Mouse (Mus musculus) hindbrain, embryonic 11.5 days (tissue): ENCODE results near the gene Tnnt2. TPM values are rescaled to one million over a fixed set of nuclear protein-coding genes. Genes with fewer than 3 reads are reported as not detected.

Experiments
- ATAC-seq: fragments of 200-750 bp; cut with Nextera tagmentation; 2 replicates; pipeline ENCODE4 v1.8.0; 2017; ENCODE audit warnings: mild to moderate bottlenecking, moderate TSS enrichment, moderate library complexity; ENCODE audit not compliant: low FRiP score
- DNase-seq: peaks from one replicate; pipeline ENCODE4 v3.0.0-alpha.2; 2015; ENCODE audit warnings: low spot score
- H3K27ac ChIP-seq: fragments of 300-500 bp; sonication (generic); 2 replicates; pipeline ENCODE4 v1.5.1; 2014; ENCODE audit warnings: mild to moderate bottlenecking, low read depth, low read length
- H3K27me3 ChIP-seq: fragments of 300-500 bp; sonication (generic); 2 replicates; pipeline ENCODE4 v1.6.1; 2014; ENCODE audit warnings: mild to moderate bottlenecking, low read length, moderate library complexity, mixed read lengths; ENCODE audit not compliant: control insufficient read depth, insufficient read depth
- H3K36me3 ChIP-seq: fragments of 300-500 bp; sonication (generic); 2 replicates; pipeline ENCODE4 v1.6.1; 2014; ENCODE audit warnings: mild to moderate bottlenecking, low read length, moderate library complexity, mixed read lengths; ENCODE audit not compliant: control insufficient read depth, insufficient read depth
- H3K4me1 ChIP-seq: fragments of 300-500 bp; sonication (generic); replicated peaks from 2 replicates; pipeline ENCODE4 v1.6.1; 2014; ENCODE audit warnings: low read length, mixed read lengths; ENCODE audit not compliant: control insufficient read depth, insufficient read depth
- H3K4me2 ChIP-seq: fragments of 300-500 bp; sonication (generic); replicated peaks from 2 replicates; pipeline ENCODE4 v1.6.1; 2014; ENCODE audit warnings: mild to moderate bottlenecking, low read depth, low read length
- H3K4me3 ChIP-seq: fragments of 300-500 bp; sonication (generic); 2 replicates; pipeline ENCODE4 v1.5.1; 2014; ENCODE audit warnings: low read depth, low read length
- H3K9ac ChIP-seq: fragments of 300-500 bp; sonication (generic); 2 replicates; pipeline ENCODE4 v1.6.1; 2014; ENCODE audit warnings: low read depth, low read length
- H3K9me3 ChIP-seq: fragments of 300-500 bp; sonication (generic); 2 replicates; pipeline ENCODE4 v1.6.1; 2016; ENCODE audit warnings: low read length; ENCODE audit not compliant: control insufficient read depth
- WGBS: fragments of 180-500 bp; shearing (Covaris S2); extraction: QIAGEN DNeasy Blood & Tissue Kit; methylation state at CpG from one replicate; pipeline ENCODE4 v1.1.7; 2014; 5-methylcytosine and 5-hydroxymethylcytosine counted together
- polyA plus RNA-seq: library from polyadenylated mRNA; unstranded; fragments of >200 nt; fragmentation: Nextera tagmentation; extraction: Ambion mirVana; gene quantifications from 2 replicates; pipeline ENCODE4 v1.2.1, GENCODE M21; 2014

Gene Tnnt2
- 2.0 and 3.3 TPM in 2 replicates for polyA plus RNA-seq

GRCm38 (mm10) chr1:135835716-135836483 is at the start of gene Tnnt2:
Tnnt2 (plus strand) TSS chr1:135836354.
- H3K9ac ChIP-seq, result no peak within 1 kb of the TSS
- H3K4me2 ChIP-seq, result no peak within 1 kb of the TSS
- H3K4me3 ChIP-seq, result no peak within 1 kb of the TSS
- H3K27me3 ChIP-seq, result no peaks in the 10 kb centered on the region
- 62% methylated on average over 9 of the region's 9 CpGs for WGBS
- no peak within 1 kb of the TSS for H3K27ac ChIP-seq
- ATAC-seq (no peak), DNase-seq (no peak)
- no peaks in the 10 kb centered on the region for H3K4me1 ChIP-seq
- H3K36me3 ChIP-seq, result no peaks in the 10 kb centered on the region
- no peaks in the 10 kb centered on the region for H3K9me3 ChIP-seq

DNA sequence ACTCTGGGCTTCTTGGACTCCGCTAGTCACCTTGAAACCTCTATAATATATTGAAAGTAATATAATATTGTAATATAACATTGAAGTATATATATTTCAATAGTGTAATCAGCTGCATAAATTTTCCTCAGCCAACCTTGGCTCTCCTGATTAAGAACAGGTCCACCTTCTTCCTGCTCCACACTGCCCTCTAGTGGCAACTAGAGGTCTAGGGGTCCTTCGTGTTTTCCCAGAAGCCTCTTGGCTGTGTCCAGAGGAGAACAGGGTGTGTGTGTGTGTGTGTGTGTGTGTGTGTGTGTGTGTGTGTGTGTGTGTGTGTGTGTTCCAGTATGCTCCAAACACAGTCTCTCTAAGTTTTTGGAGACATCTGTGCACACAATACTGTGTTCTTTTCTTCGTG is 48.4 kb upstream of the Tnnt2 start:
- ATAC-seq, result peak; percentile 43; the same call in 1 of the 2 replicates
- WGBS, result 47% methylated on average over 3 of the region's 3 CpGs
- peaks cover under 1% of the 10 kb centered on the region; the same call in 1 of the 2 replicates for H3K27me3 ChIP-seq

DNA sequence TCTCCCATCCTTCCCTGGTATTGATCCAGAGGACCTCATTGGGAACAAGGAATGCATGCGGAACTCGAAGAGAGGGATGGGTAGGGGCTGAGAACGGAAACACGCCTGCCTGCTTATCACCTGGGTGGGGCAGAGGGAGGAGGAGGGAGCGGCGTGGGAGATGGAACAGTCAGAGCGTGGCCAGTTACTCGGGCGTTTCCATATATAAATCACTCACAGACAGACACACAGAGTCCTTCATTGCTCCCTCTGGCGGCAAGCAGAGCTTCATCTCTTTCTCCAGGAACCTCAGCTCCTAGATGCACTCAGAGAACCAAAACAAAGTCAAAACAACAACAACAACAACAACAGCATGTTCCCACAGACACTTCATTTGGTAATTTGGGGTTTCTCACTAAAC is 47.4 kb upstream of the Tnnt2 start:
- 44% methylated on average over 10 of the region's 10 CpGs for WGBS
- Histone ChIP-seq H3K27me3 (peaks cover 3% of the 10 kb centered on the region), H3K9ac (no peak overlapping the region), H3K9me3 (no peaks in the 10 kb centered on the region), H3K27ac (no peak overlapping the region), H3K4me2 (no peak overlapping the region), H3K36me3 (no peaks in the 10 kb centered on the region), H3K4me1 (no peaks in the 10 kb centered on the region; the same call in 1 of the 2 replicates), H3K4me3 (no peak overlapping the region)
- DNase-seq, result peak; percentile 27
- ATAC-seq, result no peak

More for the DNA sequence above, 48.4 kb upstream of the Tnnt2 start:
- Histone ChIP-seq H3K9ac (no peak overlapping the region), H3K9me3 (no peaks in the 10 kb centered on the region), H3K4me2 (no peak overlapping the region), H3K27ac (no peak overlapping the region), H3K4me3 (no peak overlapping the region), H3K4me1 (no peaks in the 10 kb centered on the region), H3K36me3 (no peaks in the 10 kb centered on the region)
- DNase-seq, result peak; percentile 87

DNA sequence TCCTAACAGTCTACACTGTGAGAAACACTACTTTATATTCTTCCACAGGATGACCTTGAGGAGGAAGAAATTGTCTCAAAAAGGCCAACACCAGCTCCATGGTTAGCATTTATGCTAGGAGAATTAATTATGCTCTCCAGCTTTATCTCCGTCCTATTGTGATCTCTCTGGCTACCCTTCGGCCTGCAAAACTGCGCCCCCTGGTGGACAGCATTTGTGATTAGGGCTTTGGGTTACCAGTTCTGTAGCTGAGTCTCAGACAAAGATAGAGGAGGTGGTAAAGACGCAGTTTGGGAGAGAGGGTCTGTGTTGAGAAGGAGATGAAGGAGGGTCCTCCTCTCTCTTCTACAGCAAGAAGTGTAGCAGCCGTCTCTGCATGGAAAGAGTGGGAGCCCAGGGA is 46.3 kb upstream of the Tnnt2 start:
- Histone ChIP-seq H3K27ac (no peak overlapping the region), H3K36me3 (no peaks in the 10 kb centered on the region), H3K4me3 (no peak overlapping the region), H3K9me3 (no peaks in the 10 kb centered on the region), H3K4me2 (no peak overlapping the region), H3K9ac (no peak overlapping the region), H3K4me1 (no peaks in the 10 kb centered on the region; the same call in 1 of the 2 replicates), H3K27me3 (peaks cover 5% of the 10 kb centered on the region)
- peak; percentile 36; the same call in 1 of the 2 replicates for ATAC-seq
- DNase-seq, result peak; percentile 89
- WGBS, result 16% methylated on average over 5 of the region's 5 CpGs

DNA sequence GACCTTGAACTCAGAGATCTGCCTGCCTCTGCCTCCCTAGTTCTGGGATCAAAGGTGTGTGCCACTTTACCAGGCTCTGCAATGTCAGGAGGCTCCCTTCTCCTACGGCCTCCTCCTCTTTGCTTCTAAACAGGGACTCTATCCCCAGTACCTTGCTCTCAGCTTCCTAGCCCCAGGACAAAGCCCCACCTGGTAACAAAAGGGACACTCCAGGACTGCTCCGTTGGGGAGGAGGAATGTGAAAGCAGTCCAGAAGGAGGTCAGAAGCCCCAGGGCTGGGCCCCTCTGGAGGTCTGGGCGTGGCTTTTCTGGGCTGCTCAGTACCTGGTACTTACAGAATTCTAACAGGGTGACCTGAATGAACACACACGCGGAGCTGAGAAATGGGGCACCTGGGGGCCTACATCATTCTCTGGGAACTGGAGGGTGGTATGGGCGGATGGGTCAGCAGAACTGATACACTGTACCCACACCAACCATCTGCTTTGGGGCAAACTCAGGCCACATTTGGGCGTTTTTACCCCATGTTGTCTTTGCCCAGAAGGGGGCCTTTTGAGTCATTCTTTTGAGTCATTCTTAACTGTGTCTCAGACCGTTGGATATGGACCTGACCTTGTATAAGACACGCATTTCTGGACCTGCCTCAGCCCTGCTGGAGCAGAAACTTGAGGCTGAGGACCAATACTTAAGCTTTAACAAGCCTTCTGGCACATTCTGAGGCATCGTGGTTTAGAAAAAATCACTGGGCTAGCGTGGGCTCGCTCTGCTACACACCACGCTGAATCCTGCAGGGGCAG is 43.8 kb upstream of the Tnnt2 start:
- Histone ChIP-seq H3K27ac (no peak overlapping the region), H3K27me3 (peaks cover 5% of the 10 kb centered on the region)

DNA sequence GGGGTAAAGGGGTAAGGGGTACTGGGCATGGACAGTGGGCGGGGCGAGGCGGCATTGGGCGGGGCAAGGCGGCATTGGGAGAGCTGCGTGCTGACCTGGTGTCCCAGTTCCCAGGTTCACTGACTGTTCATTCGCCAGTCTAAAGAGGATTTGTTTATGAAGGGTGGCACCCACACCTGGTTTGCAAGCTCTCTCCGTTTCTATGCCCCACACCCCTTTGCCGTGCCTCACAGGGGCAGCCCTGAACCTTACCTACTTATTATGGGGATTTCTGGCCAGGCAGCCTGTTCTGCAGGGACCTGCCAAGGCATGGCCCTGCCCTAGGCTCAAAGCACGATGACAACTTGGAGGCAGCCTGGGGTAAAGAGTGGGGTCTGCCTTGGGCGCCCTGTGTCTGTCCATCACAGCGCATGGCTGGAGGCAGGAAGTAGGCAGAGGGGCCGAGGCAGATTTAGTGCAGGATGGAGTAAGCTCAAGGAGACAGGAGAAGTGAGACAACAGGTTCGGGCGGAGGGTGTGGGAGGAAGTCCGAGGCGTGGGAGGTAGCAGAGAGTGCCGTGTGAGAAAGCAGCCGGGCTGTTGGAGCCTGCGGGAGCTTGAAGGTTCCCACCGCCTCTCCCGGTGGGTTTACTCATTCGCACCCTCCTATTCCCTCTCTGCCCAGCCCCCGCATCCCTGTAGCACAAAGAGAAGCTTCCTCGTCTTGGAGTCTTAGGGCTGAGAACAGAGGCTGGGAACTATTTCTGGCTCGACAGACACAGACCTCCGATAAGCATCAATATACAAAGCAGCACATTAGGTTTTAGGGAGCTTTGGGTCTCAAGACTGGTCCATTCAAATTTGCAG is 42.6 kb upstream of the Tnnt2 start:
- ATAC-seq, result 0 out of 2 replicates have a peak, but pooled peaks have one; percentile 17

More for the DNA sequence above, 43.8 kb upstream of the Tnnt2 start:
- no peaks in the 10 kb centered on the region for H3K9me3 ChIP-seq
- WGBS, result 63% methylated on average over 13 of the region's 13 CpGs
- H3K4me1 ChIP-seq, result no peaks in the 10 kb centered on the region; the same call in 1 of the 2 replicates
- no peak for DNase-seq
- no peak overlapping the region for H3K4me2 ChIP-seq
- no peak for ATAC-seq
- H3K9ac ChIP-seq, result no peak overlapping the region
- no peaks in the 10 kb centered on the region for H3K36me3 ChIP-seq
- no peak overlapping the region for H3K4me3 ChIP-seq

DNA sequence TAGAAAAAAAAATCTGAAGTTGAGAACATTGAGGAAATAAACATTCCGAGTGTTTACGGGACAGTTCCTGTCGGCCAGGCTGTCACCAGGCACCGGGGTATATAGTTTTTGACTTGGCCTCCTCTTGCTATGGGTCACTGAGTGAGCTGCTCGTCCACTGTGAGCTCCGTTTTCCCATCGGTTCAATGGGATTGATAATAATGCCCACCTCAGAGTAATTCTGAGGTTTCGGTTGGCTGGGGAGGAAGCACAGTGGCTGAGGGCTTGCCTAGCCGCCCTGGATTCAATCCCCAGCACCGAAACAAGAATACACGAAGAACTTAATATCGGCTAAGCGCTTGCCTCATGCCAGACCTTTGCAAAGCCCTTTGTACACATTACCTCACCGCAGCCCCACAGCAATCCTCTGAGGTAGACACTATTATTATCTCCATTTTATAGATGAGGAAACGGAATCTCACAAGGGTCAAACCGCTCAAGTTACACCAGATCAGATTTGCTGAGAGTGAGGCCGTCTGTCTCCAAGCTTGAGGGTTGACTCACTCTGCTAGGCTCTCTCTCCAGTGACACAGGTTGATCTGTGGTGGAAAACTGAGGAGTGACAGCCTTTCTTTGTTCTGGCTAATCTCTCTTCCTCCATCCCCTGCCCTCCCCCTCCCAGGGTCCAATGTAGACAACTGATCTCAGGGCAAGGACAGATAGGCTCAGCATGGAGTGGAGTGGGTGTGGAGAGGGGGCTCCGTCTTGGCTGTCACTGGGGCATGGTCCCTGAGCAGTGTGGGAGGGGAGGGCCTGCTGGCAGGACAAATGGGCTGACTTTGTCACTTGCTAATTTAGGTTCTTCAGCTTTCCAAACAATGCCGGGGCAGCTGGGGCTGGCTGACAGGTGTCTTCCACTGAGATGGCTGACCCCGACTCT is 41.7 kb upstream of the Tnnt2 start:
- ATAC-seq (peak; percentile 25), DNase-seq (peak; percentile 29)
- Histone ChIP-seq H3K9me3 (no peaks in the 10 kb centered on the region), H3K4me3 (no peak overlapping the region), H3K9ac (no peak overlapping the region), H3K4me1 (no peaks in the 10 kb centered on the region; the same call in 1 of the 2 replicates), H3K36me3 (no peaks in the 10 kb centered on the region), H3K27me3 (peaks cover 5% of the 10 kb centered on the region), H3K27ac (no peak overlapping the region), H3K4me2 (peak overlapping the region; percentile 11; the same call in 1 of the 2 replicates)
- WGBS, result 36% methylated on average over 20 of the region's 20 CpGs

More for the DNA sequence above, 42.6 kb upstream of the Tnnt2 start:
- no peak overlapping the region for H3K27ac ChIP-seq
- no peak overlapping the region for H3K9ac ChIP-seq
- H3K27me3 ChIP-seq, result peaks cover 5% of the 10 kb centered on the region
- no peaks in the 10 kb centered on the region for H3K9me3 ChIP-seq
- H3K4me2 ChIP-seq, result peak overlapping the region; percentile 22
- no peaks in the 10 kb centered on the region; the same call in 1 of the 2 replicates for H3K4me1 ChIP-seq
- peak overlapping the region; percentile 3; the same call in 1 of the 2 replicates for H3K4me3 ChIP-seq
- DNase-seq, result peak; percentile 44
- no peaks in the 10 kb centered on the region for H3K36me3 ChIP-seq
- WGBS, result 15% methylated on average over 27 of the region's 27 CpGs
